Mouse (Mus musculus) testis, adult 2 months (tissue): ENCODE measurements around the gene Arhgef16. TPM values are rescaled to one million over a fixed set of nuclear protein-coding genes. Genes with fewer than 3 reads are reported as not detected.

Source experiments
- H3K27ac ChIP-seq: fragments of 200-500 bp; 2 replicates; pipeline ENCODE4 v1.5.1; 2012; ENCODE audit warnings: low read depth, low read length; ENCODE audit not compliant: control insufficient read depth, insufficient read depth
- H3K27me3 ChIP-seq: fragments of 200-500 bp; 2 replicates; pipeline ENCODE4 v1.6.1; 2012; ENCODE audit warnings: mild to moderate bottlenecking, low read length, moderate library complexity; ENCODE audit not compliant: control insufficient read depth, insufficient read depth
- H3K36me3 ChIP-seq: fragments of 200-500 bp; 2 replicates; pipeline ENCODE4 v1.6.1; 2012; ENCODE audit warnings: mild to moderate bottlenecking, low read length; ENCODE audit not compliant: control insufficient read depth, insufficient read depth
- H3K4me1 ChIP-seq: fragments of 200-500 bp; 2 replicates; pipeline ENCODE4 v1.6.1; 2012; ENCODE audit warnings: low read length; ENCODE audit not compliant: control insufficient read depth, insufficient read depth
- H3K4me3 ChIP-seq: fragments of 200-500 bp; 2 replicates; pipeline ENCODE4 v1.5.1; 2012; ENCODE audit warnings: low read depth, mild to moderate bottlenecking, low read length, moderate library complexity, mixed read lengths; ENCODE audit not compliant: control insufficient read depth
- CTCF ChIP-seq: fragments of 200-500 bp; IDR thresholded peaks from 2 replicates; pipeline ENCODE4 v1.5.1; 2012; ENCODE audit warnings: low read depth, mild to moderate bottlenecking, inconsistent platforms, low read length, moderate library complexity; ENCODE audit not compliant: control insufficient read depth, insufficient read depth, insufficient replicate concordance
- POLR2A ChIP-seq: fragments of 200-500 bp; IDR thresholded peaks from 2 replicates; pipeline ENCODE4 v1.6.1; 2012; ENCODE audit warnings: low read depth, mild to moderate bottlenecking, inconsistent platforms, low read length, moderate library complexity; ENCODE audit not compliant: control insufficient read depth
- polyA plus RNA-seq: library from polyadenylated mRNA; depleted of rRNA; stranded (reverse); fragments of >200 nt; gene quantifications from 2 replicates; pipeline ENCODE4 v1.2.3, GENCODE M21; 2012

The Arhgef16 gene
- polyA plus RNA-seq, 1 experiment = 0.56 TPM

DNA sequence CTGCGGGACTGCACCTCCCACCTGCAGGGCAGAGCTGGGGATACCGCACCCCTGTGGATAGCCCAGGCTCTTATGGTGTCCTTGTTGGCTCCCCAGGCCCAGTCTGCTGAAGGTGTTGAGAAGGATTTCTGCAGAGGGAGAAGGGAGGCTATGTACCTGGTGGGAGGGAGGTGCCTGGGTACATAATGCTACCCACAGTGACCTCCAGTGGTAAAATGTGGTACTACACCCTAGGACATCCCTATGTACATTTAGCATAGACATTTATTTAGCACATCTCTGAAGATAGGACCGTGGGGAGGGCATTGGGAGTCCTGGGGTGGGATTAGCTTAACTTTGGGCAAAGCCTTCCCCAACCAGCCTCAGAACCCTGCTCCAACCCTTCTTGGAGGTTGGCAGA, 28.5 kb downstream of the Arhgef16 start:
- TF ChIP-seq POLR2A = no peak
- TF ChIP-seq CTCF = peak; percentile 70; the same call in 1 of the 2 replicates

GRCm38 (mm10) chr4:154269520-154269919, 32.0 kb downstream of the Arhgef16 start:
- H3K4me3 ChIP-seq = no peak overlapping the region
- no peak overlapping the region for H3K27ac ChIP-seq
- no peak for TF ChIP-seq POLR2A
- no peak for TF ChIP-seq CTCF
- H3K4me1 ChIP-seq = no peaks in the 10 kb centered on the region
- no peaks in the 10 kb centered on the region for H3K27me3 ChIP-seq
- no peaks in the 10 kb centered on the region for H3K36me3 ChIP-seq

More for the DNA sequence above, 28.5 kb downstream of the Arhgef16 start:
- no peaks in the 10 kb centered on the region for H3K36me3 ChIP-seq
- H3K27me3 ChIP-seq = no peaks in the 10 kb centered on the region
- H3K4me3 ChIP-seq = no peak overlapping the region
- H3K27ac ChIP-seq = no peak overlapping the region
- no peaks in the 10 kb centered on the region for H3K4me1 ChIP-seq

GRCm38 (mm10) chr4:154267511-154267910, 34.0 kb downstream of the Arhgef16 start:
- Histone ChIP-seq H3K36me3 (no peaks in the 10 kb centered on the region), H3K27ac (no peak overlapping the region), H3K4me1 (no peaks in the 10 kb centered on the region), H3K27me3 (no peaks in the 10 kb centered on the region), H3K4me3 (no peak overlapping the region)
- TF ChIP-seq CTCF (no peak), POLR2A (no peak)

- Histone ChIP-seq H3K36me3 (no peaks in the 10 kb centered on the region), H3K27ac (no peak overlapping the region), H3K27me3 (no peaks in the 10 kb centered on the region), H3K4me1 (no peaks in the 10 kb centered on the region; the same call in 1 of the 2 replicates), H3K4me3 (no peak overlapping the region)
- TF ChIP-seq CTCF (no peak), POLR2A (no peak)
Measured at GRCm38 (mm10) chr4:154262071-154262470, 39.4 kb downstream of the Arhgef16 start.

DNA sequence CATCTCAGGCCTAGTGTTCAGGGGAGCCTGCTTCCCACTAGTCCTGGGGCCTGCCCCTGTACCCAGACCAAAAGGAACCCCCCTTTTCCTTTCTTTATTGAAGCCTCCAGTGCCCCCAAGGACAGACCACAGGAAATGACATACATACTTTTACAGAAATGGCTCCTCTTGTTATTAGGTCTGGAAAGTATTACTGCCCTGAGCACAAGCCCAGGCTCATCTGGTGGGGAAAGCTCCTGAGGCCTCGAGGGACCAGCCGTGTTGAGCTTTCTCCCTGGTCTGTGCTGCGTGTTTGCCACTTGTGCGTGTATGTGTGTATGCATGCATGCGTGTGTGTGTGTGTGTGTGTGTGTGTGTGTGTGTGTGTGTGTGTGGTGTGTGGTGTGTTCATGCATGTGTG, 40.7 kb downstream of the Arhgef16 start:
- Histone ChIP-seq H3K27me3 (no peaks in the 10 kb centered on the region), H3K4me3 (no peak overlapping the region), H3K36me3 (no peaks in the 10 kb centered on the region), H3K4me1 (no peaks in the 10 kb centered on the region; the same call in 1 of the 2 replicates), H3K27ac (no peak overlapping the region)
- TF ChIP-seq CTCF (no peak), POLR2A (no peak)

- no peak overlapping the region for H3K27ac ChIP-seq
- no peaks in the 10 kb centered on the region for H3K27me3 ChIP-seq
- TF ChIP-seq CTCF = no peak
- no peak for TF ChIP-seq POLR2A
- no peak overlapping the region for H3K4me3 ChIP-seq
- H3K4me1 ChIP-seq = no peaks in the 10 kb centered on the region
- no peaks in the 10 kb centered on the region for H3K36me3 ChIP-seq
Measured at GRCm38 (mm10) chr4:154252537-154253255, 48.8 kb downstream of the Arhgef16 start.

- Histone ChIP-seq H3K4me3 (no peak overlapping the region), H3K27ac (no peak overlapping the region), H3K27me3 (no peaks in the 10 kb centered on the region), H3K36me3 (no peaks in the 10 kb centered on the region), H3K4me1 (peaks cover 5% of the 10 kb centered on the region; the same call in 1 of the 2 replicates)
- no peak for TF ChIP-seq CTCF
- TF ChIP-seq POLR2A = no peak
Measured at GRCm38 (mm10) chr4:154249316-154249715, 52.2 kb downstream of the Arhgef16 start.

DNA sequence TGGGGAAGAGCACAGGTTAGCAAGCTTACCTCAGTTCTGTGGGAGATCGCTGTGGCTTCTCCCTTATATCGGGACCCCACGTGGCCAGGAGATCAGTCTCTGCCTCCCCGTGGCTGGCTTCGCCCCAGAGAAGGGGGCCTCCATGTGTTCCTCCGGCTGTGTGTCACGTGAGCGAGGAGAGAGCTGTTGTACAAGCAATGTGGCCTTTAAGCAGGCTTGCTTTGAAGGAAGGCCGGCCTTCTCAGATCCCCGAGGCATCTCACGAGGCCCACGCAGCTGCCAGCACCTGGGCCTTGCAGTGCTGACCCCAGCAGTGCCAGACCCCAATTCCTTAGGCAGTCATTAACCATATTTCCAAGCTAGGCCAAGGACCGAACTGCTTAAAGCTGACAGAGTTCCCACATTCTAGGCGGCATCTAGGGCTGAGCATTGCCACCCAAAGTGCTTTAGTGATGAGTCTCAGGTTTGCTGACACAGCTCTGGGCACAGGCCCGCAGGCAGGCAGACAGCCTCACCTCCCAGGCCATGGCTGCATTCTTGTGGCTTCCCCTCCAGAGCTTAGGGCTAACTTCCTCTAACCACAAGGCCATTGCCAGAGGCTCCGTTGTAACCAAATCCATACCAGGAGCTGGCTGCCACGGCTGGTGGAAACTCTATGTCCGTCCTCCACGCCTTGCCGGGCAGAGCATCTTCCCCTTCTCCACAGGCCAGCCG, 53.2 kb downstream of the Arhgef16 start:
- no peak overlapping the region for H3K27ac ChIP-seq
- H3K4me3 ChIP-seq = no peak overlapping the region
- TF ChIP-seq POLR2A (no peak), CTCF (no peak)
- peaks cover 5% of the 10 kb centered on the region; the same call in 1 of the 2 replicates for H3K4me1 ChIP-seq
- no peaks in the 10 kb centered on the region for H3K36me3 ChIP-seq
- H3K27me3 ChIP-seq = no peaks in the 10 kb centered on the region
